Mouse (Mus musculus) embryonic facial prominence, embryonic 14.5 days (tissue): ENCODE data around the gene Trpm1. TPM values are rescaled to one million over a fixed set of nuclear protein-coding genes. Genes with fewer than 3 reads are reported as not detected.

Experiments
- ATAC-seq: fragments of 200-750 bp; cut with Nextera tagmentation; 2 replicates; pipeline ENCODE4 v1.8.0; 2017; ENCODE audit warnings: low read depth, moderate number of reproducible peaks, moderate TSS enrichment
- DNase-seq: peaks from one replicate; pipeline ENCODE4 v3.0.0-alpha.2; 2015; ENCODE audit warnings: low spot score
- H3K27ac ChIP-seq: fragments of 300-500 bp; sonication (generic); replicated peaks from 2 replicates; pipeline ENCODE4 v1.5.1; 2014; ENCODE audit warnings: low read depth, mild to moderate bottlenecking, low read length, moderate library complexity
- H3K27me3 ChIP-seq: fragments of 300-500 bp; sonication (generic); replicated peaks from 2 replicates; pipeline ENCODE4 v1.6.1; 2014; ENCODE audit warnings: low read length; ENCODE audit not compliant: control insufficient read depth, insufficient read depth
- H3K36me3 ChIP-seq: fragments of 300-500 bp; sonication (generic); 2 replicates; pipeline ENCODE4 v1.6.1; 2014; ENCODE audit warnings: low read length, mixed read lengths; ENCODE audit not compliant: control insufficient read depth, insufficient read depth
- H3K4me1 ChIP-seq: fragments of 300-500 bp; sonication (generic); 2 replicates; pipeline ENCODE4 v1.6.1; 2014; ENCODE audit warnings: antibody characterized with exemption, low read length; ENCODE audit not compliant: control insufficient read depth, insufficient read depth
- H3K4me2 ChIP-seq: fragments of 300-500 bp; sonication (generic); 2 replicates; pipeline ENCODE4 v1.6.1; 2014; ENCODE audit warnings: low read depth, mild to moderate bottlenecking, low read length, moderate library complexity, mixed read lengths
- H3K4me3 ChIP-seq: fragments of 300-500 bp; sonication (generic); 2 replicates; pipeline ENCODE4 v1.5.1; 2014; ENCODE audit warnings: low read depth, mild to moderate bottlenecking, low read length
- H3K9ac ChIP-seq: fragments of 300-500 bp; sonication (generic); 2 replicates; pipeline ENCODE4 v1.6.1; 2014; ENCODE audit warnings: low read depth, mild to moderate bottlenecking, low read length, moderate library complexity, mixed read lengths
- H3K9me3 ChIP-seq: fragments of 300-500 bp; sonication (generic); 2 replicates; pipeline ENCODE4 v1.6.1; 2016; ENCODE audit warnings: low read length; ENCODE audit not compliant: control insufficient read depth
- WGBS: fragments of 180-500 bp; shearing (Covaris S2); extraction: QIAGEN DNeasy Blood & Tissue Kit; methylation state at CpG from one replicate; pipeline ENCODE4 v1.1.7; 2014; 5-methylcytosine and 5-hydroxymethylcytosine counted together
- polyA plus RNA-seq: library from polyadenylated mRNA; unstranded; fragments of >200 nt; fragmentation: Nextera tagmentation; extraction: Ambion mirVana; gene quantifications from 2 replicates; pipeline ENCODE4 v1.2.1, GENCODE M21; 2014

The Trpm1 gene
- polyA plus RNA-seq, 1 experiment from 2014 or later, result 1.7 TPM

GRCm38 (mm10) chr7:64215613-64216012 is 62.0 kb downstream of the Trpm1 start:
- Histone ChIP-seq H3K9me3 (no peaks in the 10 kb centered on the region), H3K36me3 (no peaks in the 10 kb centered on the region), H3K27ac (no peak overlapping the region), H3K4me2 (no peak overlapping the region), H3K9ac (no peak overlapping the region), H3K27me3 (no peaks in the 10 kb centered on the region), H3K4me3 (no peak overlapping the region), H3K4me1 (no peaks in the 10 kb centered on the region)
- DNase-seq (no peak), ATAC-seq (no peak)
- WGBS, result 83% methylated on average over 4 of the region's 4 CpGs

GRCm38 (mm10) chr7:64217428-64217827 is 63.8 kb downstream of the Trpm1 start:
- H3K36me3 ChIP-seq, result no peaks in the 10 kb centered on the region
- 88% methylated on average over 7 of the region's 7 CpGs for WGBS

GRCm38 (mm10) chr7:64219765-64220164 is 66.1 kb downstream of the Trpm1 start:
- no peak for ATAC-seq
- Histone ChIP-seq H3K4me1 (no peaks in the 10 kb centered on the region), H3K9me3 (no peaks in the 10 kb centered on the region), H3K9ac (no peak overlapping the region), H3K27ac (no peak overlapping the region), H3K4me2 (no peak overlapping the region), H3K4me3 (no peak overlapping the region), H3K27me3 (no peaks in the 10 kb centered on the region), H3K36me3 (no peaks in the 10 kb centered on the region)
- no peak for DNase-seq
- WGBS, result 47% methylated on average over 7 of the region's 7 CpGs

More at GRCm38 (mm10) chr7:64217428-64217827, 63.8 kb downstream of the Trpm1 start:
- no peaks in the 10 kb centered on the region for H3K4me1 ChIP-seq
- no peaks in the 10 kb centered on the region for H3K9me3 ChIP-seq
- ATAC-seq, result no peak
- no peak overlapping the region for H3K4me2 ChIP-seq
- H3K27ac ChIP-seq, result no peak overlapping the region
- H3K4me3 ChIP-seq, result no peak overlapping the region
- no peak for DNase-seq
- no peaks in the 10 kb centered on the region for H3K27me3 ChIP-seq
- no peak overlapping the region for H3K9ac ChIP-seq

DNA sequence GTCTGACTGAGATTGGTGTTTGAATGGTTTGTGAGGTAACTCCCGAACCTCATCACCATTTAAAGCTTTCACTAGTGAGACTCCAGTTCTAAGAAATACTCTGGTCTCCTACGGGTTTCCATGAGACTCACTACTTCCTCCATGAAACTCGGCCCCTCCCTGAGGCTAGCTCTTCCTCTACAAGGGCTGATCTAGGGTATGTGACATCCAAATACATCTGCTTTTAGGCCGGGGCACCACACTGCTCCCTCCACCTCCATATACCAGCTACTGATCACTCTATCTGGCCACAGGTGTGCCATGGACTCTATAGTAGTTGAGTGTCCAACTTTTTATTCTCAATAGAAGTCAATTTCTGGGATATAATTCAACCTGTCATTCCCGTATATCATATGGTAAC is 69.6 kb downstream of the Trpm1 start:
- 95% methylated on average over 5 of the region's 5 CpGs for WGBS
- H3K27me3 ChIP-seq, result no peaks in the 10 kb centered on the region
- H3K9me3 ChIP-seq, result no peaks in the 10 kb centered on the region
- no peak overlapping the region for H3K9ac ChIP-seq
- H3K36me3 ChIP-seq, result no peaks in the 10 kb centered on the region
- no peak for DNase-seq
- ATAC-seq, result no peak
- no peak overlapping the region for H3K4me3 ChIP-seq
- H3K4me2 ChIP-seq, result no peak overlapping the region
- H3K4me1 ChIP-seq, result no peaks in the 10 kb centered on the region
- no peak overlapping the region for H3K27ac ChIP-seq

GRCm38 (mm10) chr7:64226339-64227194 is 72.9 kb downstream of the Trpm1 start:
- H3K27me3 ChIP-seq, result no peaks in the 10 kb centered on the region
- H3K4me3 ChIP-seq, result no peak overlapping the region
- no peaks in the 10 kb centered on the region for H3K4me1 ChIP-seq
- H3K27ac ChIP-seq, result no peak overlapping the region
- H3K9me3 ChIP-seq, result no peaks in the 10 kb centered on the region
- H3K36me3 ChIP-seq, result no peaks in the 10 kb centered on the region
- no peak overlapping the region for H3K9ac ChIP-seq
- 84% methylated on average over 27 of the region's 27 CpGs for WGBS
- DNase-seq (peak; percentile 37), ATAC-seq (no peak)
- no peak overlapping the region for H3K4me2 ChIP-seq

DNA sequence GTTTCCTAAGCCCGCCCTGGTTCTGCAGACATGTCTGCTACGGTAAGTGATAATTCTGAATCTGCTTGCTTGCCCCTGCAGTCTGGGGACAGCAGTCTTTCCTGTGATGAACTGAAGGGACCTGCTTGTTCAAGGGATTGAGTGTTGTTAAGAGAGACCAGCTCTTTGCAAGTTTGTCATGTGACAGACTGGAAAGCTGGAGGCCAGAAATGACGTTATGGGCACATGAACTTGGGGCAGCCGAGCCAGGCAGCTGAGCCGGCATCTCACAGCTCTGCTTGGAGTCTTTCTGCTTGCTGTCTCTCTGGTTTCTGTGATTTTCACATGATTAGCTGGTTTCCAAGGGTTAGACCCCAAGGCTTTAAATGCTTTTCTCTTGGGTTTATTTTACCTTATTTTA is 74.0 kb downstream of the Trpm1 start:
- H3K27ac ChIP-seq, result no peak overlapping the region
- H3K4me1 ChIP-seq, result no peaks in the 10 kb centered on the region
- no peaks in the 10 kb centered on the region for H3K27me3 ChIP-seq
- 83% methylated on average over 5 of the region's 5 CpGs for WGBS
- no peak overlapping the region for H3K4me3 ChIP-seq
- H3K4me2 ChIP-seq, result no peak overlapping the region
- no peak for ATAC-seq
- DNase-seq, result no peak
- no peaks in the 10 kb centered on the region for H3K36me3 ChIP-seq
- H3K9ac ChIP-seq, result no peak overlapping the region
- H3K9me3 ChIP-seq, result no peaks in the 10 kb centered on the region

DNA sequence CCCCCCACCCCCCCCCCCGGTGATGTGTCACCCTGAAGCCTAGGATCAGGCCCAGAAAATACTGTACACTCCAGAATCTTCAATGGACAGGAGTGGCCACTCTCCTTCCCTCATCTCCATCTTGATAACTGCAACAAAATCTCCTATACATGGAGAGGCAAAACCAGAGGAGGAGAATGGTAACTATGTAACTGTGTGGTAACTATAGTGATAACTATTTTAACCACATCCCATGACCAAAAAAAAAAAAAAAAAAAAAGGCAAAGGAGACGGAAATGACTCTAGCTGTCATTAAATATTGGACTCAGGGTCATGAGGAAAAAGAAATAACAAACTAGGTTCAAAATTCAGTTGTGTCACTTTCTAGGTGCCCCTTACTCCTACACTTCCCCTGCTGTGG is 74.7 kb downstream of the Trpm1 start:
- Histone ChIP-seq H3K9me3 (no peaks in the 10 kb centered on the region), H3K9ac (no peak overlapping the region), H3K27ac (no peak overlapping the region), H3K4me3 (no peak overlapping the region), H3K27me3 (no peaks in the 10 kb centered on the region), H3K4me2 (no peak overlapping the region), H3K4me1 (no peaks in the 10 kb centered on the region), H3K36me3 (no peaks in the 10 kb centered on the region)
- no peak for ATAC-seq
- WGBS, result 90% methylated on average over 2 of the region's 2 CpGs
- DNase-seq, result no peak

DNA sequence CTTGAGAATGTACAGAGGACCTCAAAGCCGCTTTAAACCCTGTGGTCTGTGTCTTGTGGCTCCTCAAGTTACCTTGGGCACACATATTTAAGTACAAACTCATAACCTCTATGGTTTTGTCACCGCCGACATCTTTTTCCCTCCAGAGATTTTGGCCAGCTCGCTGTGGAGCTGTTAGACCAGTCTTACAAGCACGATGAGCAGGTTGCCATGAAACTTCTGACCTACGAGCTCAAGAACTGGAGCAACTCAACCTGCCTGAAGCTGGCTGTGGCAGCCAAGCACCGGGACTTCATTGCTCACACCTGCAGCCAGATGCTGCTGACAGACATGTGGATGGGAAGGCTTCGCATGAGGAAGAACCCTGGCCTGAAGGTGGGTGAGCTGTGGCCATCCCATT is 76.3 kb downstream of the Trpm1 start:
- H3K4me2 ChIP-seq, result no peak overlapping the region
- no peaks in the 10 kb centered on the region for H3K9me3 ChIP-seq
- 80% methylated on average over 8 of the region's 8 CpGs for WGBS
- H3K9ac ChIP-seq, result no peak overlapping the region
- no peaks in the 10 kb centered on the region for H3K27me3 ChIP-seq
- H3K4me3 ChIP-seq, result no peak overlapping the region
- H3K27ac ChIP-seq, result no peak overlapping the region
- ATAC-seq (no peak), DNase-seq (peak; percentile 22)
- no peaks in the 10 kb centered on the region for H3K4me1 ChIP-seq
- H3K36me3 ChIP-seq, result no peaks in the 10 kb centered on the region

DNA sequence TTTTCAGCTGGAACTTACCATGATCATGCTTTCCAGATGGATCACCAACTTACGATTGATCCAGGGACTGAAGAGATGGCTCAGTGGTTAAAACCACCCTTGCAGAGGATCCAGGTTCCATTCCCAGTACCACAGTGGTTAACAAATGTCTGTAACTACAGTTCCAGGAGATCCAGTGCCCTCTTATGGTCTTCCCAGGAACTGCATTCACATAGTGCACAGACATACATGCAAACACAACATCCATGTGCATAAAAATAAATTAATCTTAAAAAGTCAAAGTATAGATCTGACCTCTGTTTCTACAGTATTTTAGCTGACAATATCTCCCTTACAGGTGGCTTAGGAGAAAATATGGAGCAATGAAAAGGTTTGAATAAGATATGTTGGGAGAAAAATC is 77.4 kb downstream of the Trpm1 start:
- Histone ChIP-seq H3K4me1 (no peaks in the 10 kb centered on the region), H3K4me2 (no peak overlapping the region), H3K9me3 (no peaks in the 10 kb centered on the region), H3K36me3 (no peaks in the 10 kb centered on the region), H3K27ac (no peak overlapping the region), H3K9ac (no peak overlapping the region), H3K4me3 (no peak overlapping the region), H3K27me3 (no peaks in the 10 kb centered on the region)
- ATAC-seq (no peak), DNase-seq (no peak)
- 91% methylated on average over 1 of the region's 1 CpGs for WGBS
